Mouse (Mus musculus) heart, adult 2 months (tissue): ENCODE data around the gene Lrrc71.

Experiments used
- CTCF ChIP-seq: fragments of 200-600 bp; IDR thresholded peaks from 2 replicates; pipeline ENCODE4 v1.8.1; 2022; ENCODE audit warnings: antibody characterized with exemption, mild to moderate bottlenecking, moderate library complexity
- EP300 ChIP-seq: fragments of 200-500 bp; IDR thresholded peaks from 2 replicates; pipeline ENCODE4 v1.6.1; 2011; ENCODE audit warnings: low read depth, low read length, control low read depth; ENCODE audit not compliant: insufficient read depth
- POLR2A ChIP-seq: fragments of 200-500 bp; IDR thresholded peaks from 2 replicates; pipeline ENCODE4 v1.6.1; 2011; ENCODE audit warnings: mild to moderate bottlenecking, low read depth, low read length, control low read depth; ENCODE audit not compliant: insufficient read depth

- TF ChIP-seq EP300 = no peak
- TF ChIP-seq CTCF = no peak
- TF ChIP-seq POLR2A = no peak
Observed at GRCm38 (mm10) chr3:87756488-87756887, 8.1 kb upstream of the Lrrc71 start.
